Mouse (Mus musculus) layer of hippocampus, adult 11-12 months (tissue): ENCODE results near the gene AU018091.
"Not testable (repeated sequence)": the region's sequence is repeated elsewhere in the genome, so short reads cannot be mapped to it uniquely, and the experiment has no call there.

ENCODE experiments used
- DNase-seq: peaks from one replicate; pipeline ENCODE4 v3.0.0; 2022; ENCODE audit warnings: low spot score

AU018091 gene

GRCm38 (mm10) chr7:3168925-3169324, at the start of gene AU018091:
Gene AU018091 (minus strand): TSS chr7:3169203.
- no peak for DNase-seq

GRCm38 (mm10) chr7:3217546-3218056, 48.6 kb upstream of the AU018091 start:
- no peak for DNase-seq

GRCm38 (mm10) chr7:3216331-3216730, 47.3 kb upstream of the AU018091 start:
- no peak for DNase-seq

GRCm38 (mm10) chr7:3213557-3213956, 44.6 kb upstream of the AU018091 start:
- DNase-seq: no peak

- DNase-seq: no peak
Observed at GRCm38 (mm10) chr7:3213156-3213555, 44.2 kb upstream of the AU018091 start.

- DNase-seq: no peak
Observed at GRCm38 (mm10) chr7:3212002-3212790, 43.2 kb upstream of the AU018091 start.

GRCm38 (mm10) chr7:3211518-3211917, 42.5 kb upstream of the AU018091 start:
- DNase-seq: no peak

- no peak for DNase-seq
Observed at GRCm38 (mm10) chr7:3210605-3211004, 41.6 kb upstream of the AU018091 start.

- no peak for DNase-seq
Observed at GRCm38 (mm10) chr7:3206520-3206919, 37.5 kb upstream of the AU018091 start.

GRCm38 (mm10) chr7:3204628-3205027, 35.6 kb upstream of the AU018091 start:
- no peak for DNase-seq

GRCm38 (mm10) chr7:3203890-3204289, 34.9 kb upstream of the AU018091 start:
- no peak for DNase-seq

- DNase-seq: no peak
Observed at GRCm38 (mm10) chr7:3201134-3201705, 32.2 kb upstream of the AU018091 start.

GRCm38 (mm10) chr7:3198884-3199283, 29.9 kb upstream of the AU018091 start:
- no peak for DNase-seq

- DNase-seq: no peak
Observed at GRCm38 (mm10) chr7:3195850-3196249, 26.8 kb upstream of the AU018091 start.

- no peak for DNase-seq
Observed at GRCm38 (mm10) chr7:3194531-3194930, 25.5 kb upstream of the AU018091 start.

- DNase-seq: peak; percentile 24
Observed at GRCm38 (mm10) chr7:3193905-3194304, 24.9 kb upstream of the AU018091 start.

GRCm38 (mm10) chr7:3193049-3193632, 24.1 kb upstream of the AU018091 start:
- no peak for DNase-seq

GRCm38 (mm10) chr7:3191971-3192498, 23.0 kb upstream of the AU018091 start:
- DNase-seq: no peak

GRCm38 (mm10) chr7:3186726-3187125, 17.7 kb upstream of the AU018091 start:
- DNase-seq: not testable (repeated sequence)

GRCm38 (mm10) chr7:3186136-3186535, 17.1 kb upstream of the AU018091 start:
- no peak for DNase-seq

GRCm38 (mm10) chr7:3184394-3184793, 15.4 kb upstream of the AU018091 start:
- DNase-seq: no peak

GRCm38 (mm10) chr7:3180958-3181357, 12.0 kb upstream of the AU018091 start:
- DNase-seq: not testable (repeated sequence)

GRCm38 (mm10) chr7:3168296-3168695, 707 bp downstream of the AU018091 start:
- no peak for DNase-seq
